In the genomic region with DNA sequence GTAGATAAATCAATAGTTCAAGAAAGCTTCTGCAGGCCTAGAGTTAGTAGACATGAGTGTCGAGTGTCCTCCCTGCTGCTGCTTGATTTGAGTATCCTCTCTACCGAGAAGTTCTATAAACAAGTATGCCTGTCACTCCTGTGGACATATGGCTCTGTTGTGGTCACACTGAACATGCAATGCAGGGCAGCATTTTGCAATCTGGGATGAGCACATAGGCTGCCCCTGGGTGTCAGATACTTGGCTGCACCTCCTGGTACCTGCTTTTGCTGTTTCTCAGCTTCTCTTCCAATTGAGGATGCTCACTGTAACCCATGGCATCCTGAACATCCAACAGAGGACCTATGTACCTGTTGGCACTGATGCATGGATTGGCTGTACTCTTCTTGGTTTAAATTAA, we compare ENCODE assay signal across 18 mouse cellular contexts. TPM values are rescaled to one million over a fixed set of nuclear protein-coding genes. Genes with fewer than 3 reads are reported as not detected.
"Had no signal": no experiment of that assay in that cellular context is flagged by ENCODE, and none has a peak within 500 bp of the region (broad histone marks: within the 10 kb centered on the region; RNA-seq: fewer than 3 reads in every experiment).

No protein-coding gene starts in this region.

- H3K27me3 ChIP-seq: limb, embryonic 13.5 days; midbrain, embryonic 12.5 days had no signal

- H3K4me1 ChIP-seq: kidney, embryonic 15.5 days; limb, embryonic 13.5 days had no signal

- H3K4me2 ChIP-seq: kidney, embryonic 15.5 days; limb, embryonic 13.5 days; midbrain, embryonic 12.5 days had no signal

- H3K9ac ChIP-seq: kidney, embryonic 15.5 days; limb, embryonic 13.5 days; liver, embryonic 14.5 days; liver, postnatal 0 days; midbrain, embryonic 12.5 days had no signal

- H3K4me3 ChIP-seq: kidney, embryonic 15.5 days; limb, embryonic 10.5 days; limb, embryonic 13.5 days; midbrain, embryonic 12.5 days had no signal

- DNase-seq: kidney, adult 8-10 months; kidney, postnatal 14 days; layer of hippocampus, adult 9-11 months; liver; liver, postnatal 0 days; lung, postnatal 14 days; lung, postnatal 4 days; thymus, adult 18-20 months; thymus, postnatal 36 days had no signal

- ATAC-seq: liver, postnatal 0 days; midbrain, embryonic 16.5 days had no signal

- H3K36me3 ChIP-seq: kidney, embryonic 15.5 days; limb, embryonic 10.5 days; limb, embryonic 13.5 days; midbrain, embryonic 12.5 days had no signal

- H3K9me3 ChIP-seq: kidney, embryonic 15.5 days; limb, embryonic 10.5 days; limb, embryonic 13.5 days; midbrain, embryonic 12.5 days had no signal

- H3K27ac ChIP-seq: limb, embryonic 10.5 days; limb, embryonic 13.5 days; liver, embryonic 14.5 days; midbrain, embryonic 12.5 days had no signal

RNA-seq across cellular contexts. Expression of gene Ptprb, which starts 34.1 kb away (rescaled TPM):
- total RNA-seq: megakaryocyte progenitor cell, adult 5-6 weeks; megakaryocyte-erythroid progenitor cell, adult 5-6 weeks; monocyte, adult 5-6 weeks had no signal
